Mouse (Mus musculus) CH12F3 (cell line): Measurements from ENCODE around the gene C1qtnf7.

Experiments used
- in situ Hi-C: fragments of 300-500 bp; cut with MboI; formaldehyde crosslinking; loops from 2 replicates; pipeline ENCODE4 v1.14.3; 2020; ENCODE audit warnings: low sequenced_read_pairs

The C1qtnf7 gene

GRCm38 (mm10) chr5:43515401-43515976 is at the start of gene C1qtnf7:
C1qtnf7 (plus strand) TSS chr5:43515538.
- in situ Hi-C loops: no loop called here

- in situ Hi-C loops: no loop called here
Measured at GRCm38 (mm10) chr5:43466762-43467161, 48.6 kb upstream of the C1qtnf7 start.

- in situ Hi-C loops: no loop called here
Measured at GRCm38 (mm10) chr5:43467214-43467613, 48.1 kb upstream of the C1qtnf7 start.

- in situ Hi-C loops: no loop called here
Measured at GRCm38 (mm10) chr5:43468937-43469336, 46.4 kb upstream of the C1qtnf7 start.

- in situ Hi-C loops: no loop called here
Measured at GRCm38 (mm10) chr5:43477953-43478352, 37.4 kb upstream of the C1qtnf7 start.

- in situ Hi-C loops: no loop called here
Measured at GRCm38 (mm10) chr5:43480046-43480445, 35.3 kb upstream of the C1qtnf7 start.

GRCm38 (mm10) chr5:43480786-43481185 is 34.6 kb upstream of the C1qtnf7 start:
- in situ Hi-C loops: no loop called here

- in situ Hi-C loops: no loop called here
Measured at GRCm38 (mm10) chr5:43481824-43482223, 33.5 kb upstream of the C1qtnf7 start.

GRCm38 (mm10) chr5:43501887-43502286 is 13.5 kb upstream of the C1qtnf7 start:
- in situ Hi-C loops: no loop called here

GRCm38 (mm10) chr5:43504243-43504786 is 11.0 kb upstream of the C1qtnf7 start:
- in situ Hi-C loops: no loop called here

GRCm38 (mm10) chr5:43508470-43508869 is 6.9 kb upstream of the C1qtnf7 start:
- in situ Hi-C loops: no loop called here

GRCm38 (mm10) chr5:43508892-43509291 is 6.4 kb upstream of the C1qtnf7 start:
- in situ Hi-C loops: no loop called here

- in situ Hi-C loops: no loop called here
Measured at GRCm38 (mm10) chr5:43511126-43511525, 4.2 kb upstream of the C1qtnf7 start.

GRCm38 (mm10) chr5:43516491-43516890 is 1.2 kb downstream of the C1qtnf7 start:
- in situ Hi-C loops: no loop called here

- in situ Hi-C loops: no loop called here
Measured at GRCm38 (mm10) chr5:43517313-43517712, 2.0 kb downstream of the C1qtnf7 start.

GRCm38 (mm10) chr5:43519905-43520304 is 4.6 kb downstream of the C1qtnf7 start:
- in situ Hi-C loops: no loop called here

- in situ Hi-C loops: no loop called here
Measured at GRCm38 (mm10) chr5:43521369-43521768, 6.0 kb downstream of the C1qtnf7 start.

GRCm38 (mm10) chr5:43522866-43523265 is 7.5 kb downstream of the C1qtnf7 start:
- in situ Hi-C loops: no loop called here

- in situ Hi-C loops: no loop called here
Measured at GRCm38 (mm10) chr5:43526874-43527584, 11.7 kb downstream of the C1qtnf7 start.

- in situ Hi-C loops: no loop called here
Measured at GRCm38 (mm10) chr5:43530186-43530585, 14.8 kb downstream of the C1qtnf7 start.

- in situ Hi-C loops: no loop called here
Measured at GRCm38 (mm10) chr5:43530886-43531285, 15.5 kb downstream of the C1qtnf7 start.
